9 mouse cellular contexts compared by ENCODE assay signal in the genomic region with DNA sequence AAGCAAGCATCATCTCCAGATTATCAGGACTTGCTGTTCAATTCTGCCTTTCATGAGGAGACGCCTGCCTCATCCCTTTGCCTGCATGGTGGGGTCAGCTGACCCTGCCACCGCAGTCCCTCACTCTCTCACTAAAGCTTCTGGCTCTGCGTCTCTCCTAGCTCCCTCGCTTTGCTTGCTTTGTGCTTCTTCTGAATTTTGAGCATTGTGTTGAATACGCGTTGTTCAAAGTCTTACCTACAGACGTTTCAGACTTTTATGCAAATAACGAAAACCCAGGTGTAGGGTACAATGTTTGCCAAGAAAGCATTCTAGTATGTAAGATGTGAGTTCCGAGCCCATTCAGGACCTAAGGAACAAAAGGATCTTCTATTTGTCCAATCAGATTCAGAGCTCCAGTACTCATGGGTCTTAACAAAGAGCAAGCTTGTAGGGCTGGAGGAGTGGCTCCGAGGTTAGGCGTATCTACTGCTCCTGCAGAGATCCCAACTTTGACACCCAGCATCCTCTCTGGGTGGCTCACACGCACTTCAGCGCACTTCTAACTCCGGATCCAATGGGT.
DNase-seq lines count a peak whose midpoint lies in the region; ATAC-seq and TF ChIP-seq lines count a peak whose summit lies in the region.
"Had no signal": no experiment of that assay in that cellular context is flagged by ENCODE, and none has a peak within 500 bp of the region (broad histone marks: within the 10 kb centered on the region; RNA-seq: fewer than 3 reads in every experiment).

No protein-coding gene starts in this region.

- H3K4me2 ChIP-seq in liver, embryonic 11.5 days: peak overlapping the region; percentile 47

- no peak overlapping the region for H3K4me3 ChIP-seq in liver, embryonic 11.5 days (ENCODE audit: low read depth, low read length)
- peak overlapping the region; percentile 44 for H3K4me3 ChIP-seq in forebrain, embryonic 10.5 days
- peak overlapping the region; percentile 36 for H3K4me3 ChIP-seq in limb, embryonic 10.5 days
- no peak overlapping the region for H3K4me3 ChIP-seq in lung, adult 2 months (replicated peaks; ENCODE audit: extremely low read depth, low read depth, low read length)

- no peaks in the 10 kb centered on the region; the same call in 1 of the 2 replicates for H3K27me3 ChIP-seq in liver, embryonic 11.5 days (replicated peaks; ENCODE audit: control insufficient read depth, insufficient read depth, low read length)
- H3K27me3 ChIP-seq in forebrain, embryonic 10.5 days (ENCODE audit: poor library complexity, severe bottlenecking): peaks cover 18% of the 10 kb centered on the region
- H3K27me3 ChIP-seq in limb, embryonic 10.5 days (ENCODE audit: low read depth, poor library complexity, severe bottlenecking): no peaks in the 10 kb centered on the region

- no peak overlapping the region for H3K27ac ChIP-seq in liver, embryonic 11.5 days (ENCODE audit: low read depth, low read length)
- peak overlapping the region; percentile 79 for H3K27ac ChIP-seq in forebrain, embryonic 10.5 days
- H3K27ac ChIP-seq in limb, embryonic 10.5 days: peak overlapping the region; percentile 79

- no peaks in the 10 kb centered on the region for H3K9me3 ChIP-seq in liver, embryonic 11.5 days (ENCODE audit: control insufficient read depth, low read length)
- H3K9me3 ChIP-seq in forebrain, embryonic 10.5 days: no peaks in the 10 kb centered on the region
- no peaks in the 10 kb centered on the region for H3K9me3 ChIP-seq in limb, embryonic 10.5 days (replicated peaks)

- no peak for TF ChIP-seq CTCF in lung, adult 2 months (IDR thresholded peaks at IDR 0.05; ENCODE audit: insufficient read depth, low read length)

- no peak overlapping the region for H3K9ac ChIP-seq in liver, embryonic 11.5 days (ENCODE audit: low read depth, low read length)

- no peak for ATAC-seq in liver, embryonic 11.5 days (replicated peaks; ENCODE audit: low FRiP score)
- no peak for ATAC-seq in cerebellum, adult (ENCODE audit: insufficient number of reproducible peaks, low FRiP score, low TSS enrichment)
- ATAC-seq: lung, postnatal 0 days had no signal

- no peaks in the 10 kb centered on the region for H3K36me3 ChIP-seq in liver, embryonic 11.5 days (ENCODE audit: control insufficient read depth, insufficient read depth, low read length)
- no peaks in the 10 kb centered on the region for H3K36me3 ChIP-seq in forebrain, embryonic 10.5 days (replicated peaks)
- H3K36me3 ChIP-seq in limb, embryonic 10.5 days: no peaks in the 10 kb centered on the region

- 33% methylated on average over 14 of the region's 14 CpGs for WGBS in liver, embryonic 11.5 days
- WGBS in forebrain, embryonic 10.5 days: 7% methylated on average over 14 of the region's 14 CpGs
- WGBS in limb, embryonic 10.5 days: 26% methylated on average over 14 of the region's 14 CpGs
- 51% methylated on average over 14 of the region's 14 CpGs for WGBS in lung, adult 2 months

- DNase-seq in liver, embryonic 11.5 days (ENCODE audit: low spot score): no peak
- no peak for DNase-seq in liver
- DNase-seq in forebrain, embryonic 10.5 days (ENCODE audit: extremely low spot score, low spot score): no peak
- DNase-seq in limb, embryonic 10.5 days (ENCODE audit: low spot score): peak; percentile 51
- peak; percentile 32 for DNase-seq in retina, embryonic 14.5 days (ENCODE audit: low spot score)
- no peak for DNase-seq in lung, adult 2 months
- DNase-seq: gastrocnemius, postnatal 10 days had no signal

- no peak for TF ChIP-seq POLR2A in lung, adult 2 months (IDR thresholded peaks at IDR 0.05; ENCODE audit: borderline replicate concordance, extremely low read depth, low read depth, low read length)

- 0 out of 2 replicates have a peak, but pooled peaks cover 2% of the 10 kb centered on the region for H3K4me1 ChIP-seq in liver, embryonic 11.5 days (replicated peaks; ENCODE audit: control insufficient read depth, insufficient read depth, low read length)
- peaks cover 33% of the 10 kb centered on the region for H3K4me1 ChIP-seq in forebrain, embryonic 10.5 days
- peaks cover 23% of the 10 kb centered on the region for H3K4me1 ChIP-seq in limb, embryonic 10.5 days
- H3K4me1 ChIP-seq in lung, adult 2 months (ENCODE audit: control insufficient read depth, insufficient read depth, low read length): no peaks in the 10 kb centered on the region

Comparison
In these comparisons a context has a peak if more than half of its experiments do, and no peak if none do; other contexts are left out.
1. DNase-seq: peak in limb, embryonic 10.5 days (single experiment) and retina, embryonic 14.5 days (single experiment); none in liver, embryonic 11.5 days (single experiment), liver (single experiment), forebrain, embryonic 10.5 days (single experiment) and lung, adult 2 months (single experiment).
2. H3K4me3 ChIP-seq: peak in forebrain, embryonic 10.5 days (single experiment) and limb, embryonic 10.5 days (single experiment); none in liver, embryonic 11.5 days (single experiment) and lung, adult 2 months (single experiment).